24 mouse cellular contexts compared by ENCODE assay signal in genomic region chr13:25524094-25524493, GRCm38 (mm10).
A peak's percentile ranks its signal among the peaks of the same experiment; 100 is the strongest.
DNase-seq lines count a peak whose midpoint lies in the region; ATAC-seq and TF ChIP-seq lines count a peak whose summit lies in the region.
"Had no signal": no experiment of that assay in that cellular context is flagged by ENCODE, and none has a peak within 500 bp of the region (broad histone marks: within the 10 kb centered on the region; RNA-seq: fewer than 3 reads in every experiment).

No protein-coding gene starts in this region.

- no peaks in the 10 kb centered on the region for H3K27me3 ChIP-seq in intestine, embryonic 15.5 days (replicated peaks)
- no peaks in the 10 kb centered on the region for H3K27me3 ChIP-seq in intestine, postnatal 0 days (replicated peaks; ENCODE audit: control insufficient read depth, insufficient read depth, low read length)
- no peaks in the 10 kb centered on the region for H3K27me3 ChIP-seq in forebrain, embryonic 16.5 days (replicated peaks; ENCODE audit: control insufficient read depth, insufficient read depth, low read length)
- H3K27me3 ChIP-seq: embryonic facial prominence, embryonic 15.5 days; limb, embryonic 15.5 days; lung, embryonic 15.5 days; megakaryocyte, embryonic 14.5 days had no signal

- H3K27ac ChIP-seq in intestine, embryonic 15.5 days: no peak overlapping the region
- H3K27ac ChIP-seq in intestine, postnatal 0 days (ENCODE audit: low read depth, low read length): no peak overlapping the region
- H3K27ac ChIP-seq in forebrain, embryonic 16.5 days (ENCODE audit: low read length): no peak overlapping the region
- H3K27ac ChIP-seq: embryonic facial prominence, embryonic 15.5 days; heart, embryonic 10.5 days; limb, embryonic 15.5 days; liver, embryonic 14.5 days; lung, embryonic 15.5 days had no signal

- no peak overlapping the region for H3K4me3 ChIP-seq in intestine, embryonic 15.5 days (replicated peaks)
- no peak overlapping the region for H3K4me3 ChIP-seq in intestine, postnatal 0 days (ENCODE audit: low read depth, low read length)
- H3K4me3 ChIP-seq in forebrain, embryonic 16.5 days (replicated peaks; ENCODE audit: low read length): no peak overlapping the region
- H3K4me3 ChIP-seq: embryonic facial prominence, embryonic 15.5 days; heart, embryonic 10.5 days; limb, embryonic 15.5 days; lung, embryonic 15.5 days; megakaryocyte, embryonic 14.5 days had no signal

- 33% methylated on average over 3 of the region's 3 CpGs for WGBS in intestine, embryonic 15.5 days
- 24% methylated on average over 3 of the region's 3 CpGs for WGBS in intestine, postnatal 0 days
- WGBS in forebrain, embryonic 16.5 days: 22% methylated on average over 3 of the region's 3 CpGs

- TF ChIP-seq POLR2A in brain, embryonic 14.5 days (IDR thresholded peaks at IDR 0.05; ENCODE audit: borderline replicate concordance, extremely low read depth, insufficient read depth, insufficient read length, poor library complexity, severe bottlenecking): no peak

- H3K9me3 ChIP-seq in intestine, embryonic 15.5 days: no peaks in the 10 kb centered on the region
- H3K9me3 ChIP-seq in intestine, postnatal 0 days (ENCODE audit: control insufficient read depth): no peaks in the 10 kb centered on the region
- H3K9me3 ChIP-seq in forebrain, embryonic 16.5 days (ENCODE audit: control insufficient read depth, low read length): no peaks in the 10 kb centered on the region
- H3K9me3 ChIP-seq: embryonic facial prominence, embryonic 15.5 days; heart, embryonic 10.5 days; limb, embryonic 15.5 days; lung, embryonic 15.5 days had no signal

- intact Hi-C loops in heart, postnatal 25 days (cut with DNase I): no loop called here

- peak; percentile 21 for DNase-seq in embryo, embryonic 10 days (ENCODE audit: low spot score)
- DNase-seq in embryo, embryonic 10.5 days (ENCODE audit: low spot score): no peak
- DNase-seq in brain, embryonic 14.5 days (ENCODE audit: low read depth): peak; percentile 75
- DNase-seq in thymus, postnatal 0 days (ENCODE audit: low spot score): no peak
- DNase-seq in heart, postnatal 25 days (ENCODE audit: low spot score): no peak
- DNase-seq: adrenal gland, postnatal 14 days; cerebellum, adult 9-10 months; gastrocnemius, postnatal 10 days; kidney, adult 8-10 months; kidney, postnatal 10 days; left cerebral cortex, postnatal 4 days; lung, postnatal 36 days; right cerebral cortex, postnatal 4 days; thymus, adult 2 months had no signal

- ATAC-seq in intestine, embryonic 15.5 days: peak; percentile 63; the same call in 1 of the 2 replicates
- ATAC-seq in intestine, postnatal 0 days: no peak
- peak; percentile 74 for ATAC-seq in forebrain, embryonic 16.5 days
- ATAC-seq: activated CD4-positive, CD25-positive, alpha-beta regulatory T cell, adult 4 months had no signal

- H3K9ac ChIP-seq in intestine, embryonic 15.5 days: no peak overlapping the region
- H3K9ac ChIP-seq in intestine, postnatal 0 days (ENCODE audit: low read depth, low read length): no peak overlapping the region
- no peak overlapping the region for H3K9ac ChIP-seq in forebrain, embryonic 16.5 days (replicated peaks; ENCODE audit: low read depth, low read length)
- H3K9ac ChIP-seq: embryonic facial prominence, embryonic 15.5 days; limb, embryonic 15.5 days; liver, embryonic 14.5 days; lung, embryonic 15.5 days had no signal

- TF ChIP-seq CTCF in intestine, postnatal 0 days (IDR thresholded peaks at IDR 0.05; ENCODE audit: low read depth): no peak
- no peak for TF ChIP-seq CTCF in brain, embryonic 14.5 days (IDR thresholded peaks at IDR 0.05; ENCODE audit: borderline replicate concordance, extremely low read depth, insufficient read depth, insufficient read length)

- H3K36me3 ChIP-seq in intestine, embryonic 15.5 days: no peaks in the 10 kb centered on the region
- H3K36me3 ChIP-seq in intestine, postnatal 0 days (ENCODE audit: control insufficient read depth, insufficient read depth): no peaks in the 10 kb centered on the region
- no peaks in the 10 kb centered on the region for H3K36me3 ChIP-seq in forebrain, embryonic 16.5 days (ENCODE audit: control insufficient read depth, insufficient read depth)
- H3K36me3 ChIP-seq: embryonic facial prominence, embryonic 15.5 days; heart, embryonic 10.5 days; limb, embryonic 15.5 days; lung, embryonic 15.5 days had no signal

- H3K4me2 ChIP-seq in intestine, embryonic 15.5 days (replicated peaks): no peak overlapping the region
- H3K4me2 ChIP-seq in intestine, postnatal 0 days (replicated peaks; ENCODE audit: low read depth): no peak overlapping the region
- H3K4me2 ChIP-seq in forebrain, embryonic 16.5 days (ENCODE audit: low read length): no peak overlapping the region
- H3K4me2 ChIP-seq: embryonic facial prominence, embryonic 15.5 days; limb, embryonic 15.5 days; lung, embryonic 15.5 days had no signal

- H3K4me1 ChIP-seq in intestine, embryonic 15.5 days (replicated peaks): no peaks in the 10 kb centered on the region
- no peaks in the 10 kb centered on the region for H3K4me1 ChIP-seq in intestine, postnatal 0 days (replicated peaks; ENCODE audit: control insufficient read depth, insufficient read depth, low read length)
- no peaks in the 10 kb centered on the region for H3K4me1 ChIP-seq in forebrain, embryonic 16.5 days (replicated peaks; ENCODE audit: control insufficient read depth, insufficient read depth, low read length)
- H3K4me1 ChIP-seq: embryonic facial prominence, embryonic 15.5 days; limb, embryonic 15.5 days; lung, embryonic 15.5 days; megakaryocyte, embryonic 14.5 days had no signal

Comparison
In these comparisons a context has a peak if more than half of its experiments do, and no peak if none do; other contexts are left out.
1. DNase-seq: peak in embryo, embryonic 10 days (single experiment) and brain, embryonic 14.5 days (single experiment); none in embryo, embryonic 10.5 days (single experiment), thymus, postnatal 0 days (single experiment) and heart, postnatal 25 days (single experiment).